Mouse (Mus musculus): ENCODE results near the gene Vamp2.
"Not testable (repeated sequence)": the region's sequence is repeated elsewhere in the genome, so short reads cannot be mapped to it uniquely, and the experiment has no call there.

The Vamp2 gene

GRCm38 (mm10) chr11:69080855-69081222 lies 7.5 kb upstream of the Vamp2 start:
- no peak for DNase-seq (ENCODE audit: low read depth, low spot score)

- no peak for DNase-seq (ENCODE audit: low read depth, low spot score)
Observed at GRCm38 (mm10) chr11:69081613-69082012, 6.7 kb upstream of the Vamp2 start.

GRCm38 (mm10) chr11:69085608-69086007 lies 2.7 kb upstream of the Vamp2 start:
- DNase-seq (ENCODE audit: low read depth, low spot score) = no peak

- DNase-seq (ENCODE audit: low read depth, low spot score) = no peak
Observed at GRCm38 (mm10) chr11:69086390-69086789, 1.9 kb upstream of the Vamp2 start.

- no peak for DNase-seq (ENCODE audit: low read depth, low spot score)
Observed at GRCm38 (mm10) chr11:69087082-69087481, 1.2 kb upstream of the Vamp2 start.

DNA sequence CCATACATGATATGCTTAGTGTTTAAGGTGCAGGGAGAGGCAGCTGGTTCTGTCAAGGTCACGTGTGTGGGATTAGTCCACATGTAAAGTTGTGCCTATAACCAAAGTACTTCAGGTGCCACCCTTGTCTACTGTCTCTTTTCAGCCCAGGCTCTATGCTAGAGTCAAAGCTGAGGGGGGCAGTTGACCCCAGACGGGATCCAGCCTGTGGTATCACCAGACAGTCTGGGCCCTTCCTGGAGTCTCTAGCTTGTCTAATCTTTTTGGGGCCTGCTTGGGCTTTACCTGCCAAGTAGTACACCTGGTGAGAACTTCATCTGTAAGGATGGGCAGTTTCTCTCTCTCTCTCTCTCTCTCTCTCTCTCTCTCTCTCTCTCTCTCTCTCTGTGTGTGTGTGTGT lies 693 bp upstream of the Vamp2 start:
- no peak for DNase-seq (ENCODE audit: low read depth, low spot score)

GRCm38 (mm10) chr11:69088856-69089615 lies 746 bp downstream of the Vamp2 start:
- no peak for DNase-seq (ENCODE audit: low read depth, low spot score)

- no peak for DNase-seq (ENCODE audit: low read depth, low spot score)
Observed at GRCm38 (mm10) chr11:69089616-69090290, 1.5 kb downstream of the Vamp2 start.

- DNase-seq (ENCODE audit: low read depth, low spot score) = no peak
Observed at GRCm38 (mm10) chr11:69090367-69090766, 2.1 kb downstream of the Vamp2 start.

- no peak for DNase-seq (ENCODE audit: low read depth, low spot score)
Observed at GRCm38 (mm10) chr11:69091566-69092385, 3.5 kb downstream of the Vamp2 start.

- DNase-seq (ENCODE audit: low read depth, low spot score) = no peak
Observed at GRCm38 (mm10) chr11:69092386-69092751, 4.1 kb downstream of the Vamp2 start.

DNA sequence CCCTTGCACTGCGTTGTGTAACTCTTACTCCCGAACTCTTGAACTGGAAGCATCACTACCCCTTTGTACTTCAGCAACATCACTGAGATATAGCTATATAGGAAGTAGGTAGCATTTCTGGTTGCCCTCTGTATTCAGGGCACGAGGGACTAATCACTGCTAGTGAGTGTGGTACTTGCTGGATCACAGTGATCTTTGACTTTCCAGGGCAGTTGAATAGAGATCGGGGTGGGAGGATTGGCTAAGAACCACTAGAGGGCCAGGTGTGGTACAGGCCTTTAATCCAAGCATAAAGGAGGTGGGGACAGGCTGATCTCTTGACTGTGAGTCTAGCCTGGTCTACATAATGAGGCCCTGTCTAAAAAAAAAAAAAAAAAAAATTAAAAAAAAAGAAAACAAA lies 4.6 kb downstream of the Vamp2 start:
- no peak for DNase-seq (ENCODE audit: low read depth, low spot score)

DNA sequence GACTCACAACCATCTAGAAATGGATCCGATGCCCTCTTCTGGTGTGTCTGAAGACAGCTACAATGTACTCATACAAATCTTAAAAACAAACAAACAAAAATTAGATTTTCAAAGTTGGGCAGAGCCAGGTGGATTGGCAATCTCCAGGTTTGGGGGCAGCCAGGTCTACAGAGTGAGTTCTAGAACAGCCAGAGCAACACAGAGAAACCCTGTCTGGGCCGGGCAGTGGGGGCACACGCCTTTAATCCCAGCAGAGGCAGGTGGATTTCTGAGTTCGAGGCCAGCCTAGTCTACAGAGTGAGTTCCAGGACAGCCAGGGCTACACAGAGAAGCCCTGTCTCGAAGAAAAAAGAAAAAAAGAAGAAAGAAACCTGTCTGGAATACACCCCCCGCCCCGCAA lies 5.6 kb downstream of the Vamp2 start:
- not testable (repeated sequence) for DNase-seq (ENCODE audit: low read depth, low spot score)

DNA sequence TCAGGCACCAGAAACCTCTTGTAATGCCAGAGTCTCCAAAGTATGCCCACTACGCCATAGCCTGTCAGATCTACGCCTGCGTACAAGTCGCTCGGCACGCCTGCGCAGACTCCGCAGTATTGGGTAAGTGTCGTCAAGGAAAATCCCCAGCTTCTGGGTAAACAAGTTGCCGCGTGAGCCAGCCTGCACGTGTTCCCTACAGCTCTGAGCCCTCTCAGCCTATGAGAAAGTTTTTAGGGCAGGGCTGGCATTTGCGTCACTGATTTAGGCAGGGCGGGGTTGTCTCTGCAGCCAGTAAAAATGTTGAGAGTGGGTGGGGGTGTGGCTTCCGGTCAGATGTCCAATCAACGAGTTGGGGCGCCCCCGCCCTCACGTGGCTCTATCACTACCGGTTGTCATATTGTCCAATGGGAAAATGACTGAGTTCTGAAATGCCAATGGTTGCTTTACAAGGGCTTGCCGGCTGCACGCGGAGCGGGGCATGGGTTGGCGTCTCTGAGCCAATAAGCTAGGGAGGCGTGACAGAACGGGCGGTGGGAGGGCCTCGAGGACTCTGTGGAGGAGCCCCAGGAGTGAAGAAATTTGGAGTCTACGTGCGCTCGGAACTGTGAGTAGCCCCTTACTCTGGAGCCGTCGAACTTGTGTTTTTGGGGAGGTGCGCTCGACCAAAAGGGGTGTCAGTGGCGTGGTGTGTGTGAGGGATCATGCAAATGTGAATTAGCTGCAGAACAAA lies 6.6 kb downstream of the Vamp2 start, which contains the start of gene Per1:
TSS of gene Per1 (plus strand) at position 521 of the 733 bp plus-strand sequence.
- DNase-seq (ENCODE audit: low read depth, low spot score) = peak; percentile 95

- DNase-seq (ENCODE audit: low read depth, low spot score) = no peak
Observed at GRCm38 (mm10) chr11:69095511-69096231, 7.4 kb downstream of the Vamp2 start.

DNA sequence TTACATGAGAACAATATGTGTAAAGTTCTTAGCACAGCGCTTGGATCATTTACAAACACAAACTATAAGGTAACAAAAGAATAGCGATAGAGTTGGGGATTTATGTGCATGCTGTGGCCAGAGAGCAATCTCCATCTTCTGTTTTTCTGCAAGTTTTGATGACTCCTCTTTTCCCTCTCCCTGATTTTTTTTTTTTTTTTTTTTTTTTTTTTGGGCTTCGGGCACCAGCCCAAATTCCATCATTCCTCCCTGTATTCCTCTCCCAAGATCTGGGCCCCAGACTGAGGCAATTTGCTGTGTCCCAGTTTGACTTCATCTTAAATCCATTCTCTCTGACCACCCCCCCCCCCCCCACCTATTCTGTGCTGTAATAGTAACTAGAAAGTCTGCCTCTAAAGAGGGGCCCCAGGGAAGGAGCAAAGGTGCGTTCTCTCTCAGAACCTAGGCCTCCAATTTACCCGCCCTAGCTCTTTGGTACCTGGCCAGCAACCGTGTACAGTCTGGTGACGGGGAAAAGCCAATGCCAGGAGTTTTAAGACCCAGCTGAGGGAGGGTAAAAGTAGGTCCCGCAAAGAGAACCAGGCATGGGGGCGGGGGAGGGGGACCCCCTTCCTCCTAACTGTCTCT lies 8.2 kb downstream of the Vamp2 start:
- no peak for DNase-seq (ENCODE audit: low read depth, low spot score)

- no peak for DNase-seq (ENCODE audit: low read depth, low spot score)
Observed at GRCm38 (mm10) chr11:69096987-69097900, 9.0 kb downstream of the Vamp2 start.

DNA sequence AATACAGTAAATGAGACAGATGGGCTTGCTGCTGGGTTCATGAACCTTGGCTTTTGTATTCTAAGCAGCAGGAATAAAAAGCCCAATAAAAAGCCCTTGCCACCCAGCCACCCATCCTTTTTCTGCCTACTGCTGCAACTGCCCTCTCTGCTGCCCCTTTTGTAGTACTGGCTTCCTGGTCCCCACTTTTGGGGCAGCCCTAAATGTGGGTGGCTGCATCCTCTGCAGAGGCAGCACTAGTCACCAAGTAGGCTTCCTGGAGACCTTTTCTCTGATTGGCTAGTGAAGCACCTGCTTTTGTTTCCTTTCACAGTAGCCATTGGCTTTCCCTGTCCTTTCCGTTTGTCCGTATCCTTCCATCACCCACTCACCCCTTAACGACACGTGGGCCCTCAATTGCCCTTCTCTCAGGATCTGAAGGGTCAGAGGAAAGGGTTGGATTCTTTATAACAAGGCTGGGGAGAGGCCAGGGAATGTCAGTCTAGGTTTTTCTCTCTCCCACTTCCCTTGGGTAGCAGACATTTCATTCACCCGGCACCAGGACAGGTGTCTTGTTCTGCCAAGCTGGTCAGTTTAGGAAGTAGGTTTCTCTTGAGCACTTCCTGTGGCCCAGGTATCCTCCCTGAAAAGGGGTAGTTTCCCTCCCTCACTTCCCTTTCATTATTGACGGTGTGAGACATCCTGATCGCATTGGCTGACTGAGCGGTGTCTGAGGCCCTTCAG lies 9.9 kb downstream of the Vamp2 start:
- no peak for DNase-seq (ENCODE audit: low read depth, low spot score)

DNA sequence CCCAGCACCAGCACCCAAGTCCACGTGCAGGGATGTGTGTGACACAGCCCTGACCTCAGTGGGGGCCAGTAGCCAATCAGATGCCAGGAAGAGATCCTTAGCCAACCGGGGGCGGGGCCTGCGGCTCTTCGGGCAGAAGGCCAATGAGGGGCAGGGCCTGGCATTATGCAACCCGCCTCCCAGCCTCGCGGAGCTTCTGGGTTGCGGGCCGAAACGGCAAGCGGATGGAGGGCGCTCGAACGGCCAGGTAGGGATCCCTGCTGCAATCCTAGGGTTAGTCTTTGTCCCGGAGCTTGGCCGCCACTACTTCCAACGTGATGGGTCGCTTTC lies 10.4 kb downstream of the Vamp2 start:
- DNase-seq (ENCODE audit: low read depth, low spot score) = peak; percentile 86

Measured in embryo, embryonic 11.5 days (tissue).